Mouse (Mus musculus) G1E (cell line): ENCODE data around the gene Atf3. TPM values are rescaled to one million over a fixed set of nuclear protein-coding genes. Genes with fewer than 3 reads are reported as not detected.

Experiments used
- ATAC-seq: 2 replicates; pipeline ENCODE4 v1.8.0; 2016; ENCODE audit warnings: mild to moderate bottlenecking; ENCODE audit not compliant: insufficient number of reproducible peaks, poor library complexity, low FRiP score, severe bottlenecking; ENCODE audit errors: extremely low read depth
- DNase-seq: peaks from one replicate; pipeline ENCODE4 v3.0.0; 2012; ENCODE audit warnings: low spot score
- H3K27me3 ChIP-seq: 2 replicates; pipeline ENCODE4 v1.6.1; 2012; ENCODE audit warnings: mild to moderate bottlenecking, low read length, inconsistent platforms; ENCODE audit not compliant: insufficient read depth
- H3K36me3 ChIP-seq: replicated peaks from 2 replicates; pipeline ENCODE3; 2012; ENCODE audit warnings: mild to moderate bottlenecking, inconsistent platforms
- H3K4me1 ChIP-seq: 2 replicates; pipeline ENCODE4 v1.6.1; 2012; ENCODE audit warnings: low read depth, low read length, inconsistent platforms, mixed read lengths; ENCODE audit not compliant: insufficient read depth
- H3K4me3 ChIP-seq: 2 replicates; pipeline ENCODE4 v1.5.1; 2012; ENCODE audit warnings: low read depth, mild to moderate bottlenecking, inconsistent platforms, low read length, moderate library complexity, mixed read lengths
- H3K9me3 ChIP-seq: replicated peaks from 2 replicates; pipeline ENCODE4 v1.6.1; 2012; ENCODE audit warnings: inconsistent platforms
- CTCF ChIP-seq: IDR thresholded peaks from 2 replicates; pipeline ENCODE4 v1.5.1; 2012; ENCODE audit warnings: low read depth, low read length, inconsistent platforms, mixed read lengths
- GATA1 ChIP-seq: IDR thresholded peaks from 2 replicates; pipeline ENCODE4 v1.6.1; 2012; ENCODE audit warnings: borderline replicate concordance, low read length, inconsistent platforms, mixed read lengths
- GATA2 ChIP-seq: IDR thresholded peaks from 2 replicates; pipeline ENCODE4 v1.6.1; 2012; ENCODE audit warnings: low read depth, low read length, inconsistent platforms, borderline replicate concordance
- POLR2AphosphoS5 ChIP-seq: IDR thresholded peaks from 2 replicates; pipeline ENCODE4 v1.6.1; 2012; ENCODE audit warnings: low read depth, low read length, inconsistent platforms; ENCODE audit not compliant: insufficient replicate concordance
- TAL1 ChIP-seq: conservative IDR thresholded peaks from 2 replicates; pipeline ENCODE4 v1.6.1; 2012; ENCODE audit warnings: low read depth, low read length, inconsistent platforms, mixed read lengths
- polyA plus RNA-seq: library from polyadenylated mRNA; stranded (reverse); fragments of >175 nt; gene quantifications from 2 replicates; pipeline ENCODE4 v1.2.3, GENCODE M21; 2012
- total RNA-seq, 2 experiments: library from RNA; stranded (forward) in 1 of 2; stranded (reverse) in 1 of 2; fragments of 200-1000 nt in 1 of 2; fragments of >200 nt in 1 of 2; fragmentation: Nextera tagmentation in 1 of 2; gene quantifications; 2 replicates each; pipeline ENCODE4 v1.2.3; 2014 to 2017

Gene Atf3
- total and polyA plus RNA-seq, 3 experiments: 0.16 TPM; not detected in 2

- no peak for DNase-seq
- Histone ChIP-seq H3K36me3 (no peaks in the 10 kb centered on the region), H3K27me3 (peaks cover 15% of the 10 kb centered on the region; the same call in 1 of the 2 replicates), H3K4me3 (peak overlapping the region; percentile 96), H3K4me1 (peaks cover 29% of the 10 kb centered on the region), H3K9me3 (no peaks in the 10 kb centered on the region)
- ATAC-seq: no peak
- TF ChIP-seq TAL1: no peak
- TF ChIP-seq POLR2AphosphoS5: no peak
- no peak for TF ChIP-seq GATA2
- no peak for TF ChIP-seq GATA1
- no peak for TF ChIP-seq CTCF
These were observed 7.3 kb upstream of the Atf3 start for GRCm38 (mm10) chr1:191224981-191225703.

GRCm38 (mm10) chr1:191224302-191224980 lies 6.6 kb upstream of the Atf3 start:
- DNase-seq (peak; percentile 91), ATAC-seq (peak; percentile 87)
- Histone ChIP-seq H3K36me3 (no peaks in the 10 kb centered on the region), H3K4me3 (peak overlapping the region; percentile 96), H3K9me3 (no peaks in the 10 kb centered on the region), H3K4me1 (peaks cover 36% of the 10 kb centered on the region), H3K27me3 (peaks cover 22% of the 10 kb centered on the region)
- TF ChIP-seq POLR2AphosphoS5: no peak
- no peak for TF ChIP-seq TAL1
- TF ChIP-seq CTCF: no peak
- no peak for TF ChIP-seq GATA2
- TF ChIP-seq GATA1: no peak

- DNase-seq: peak; percentile 61
- peaks cover 22% of the 10 kb centered on the region for H3K27me3 ChIP-seq
- peak overlapping the region; percentile 96 for H3K4me3 ChIP-seq
- TF ChIP-seq GATA1: no peak
- no peak for TF ChIP-seq CTCF
- TF ChIP-seq TAL1: no peak
- TF ChIP-seq POLR2AphosphoS5: no peak
- no peak for TF ChIP-seq GATA2
- H3K9me3 ChIP-seq: no peaks in the 10 kb centered on the region
- H3K4me1 ChIP-seq: peaks cover 36% of the 10 kb centered on the region
- ATAC-seq: peak; percentile 64
- H3K36me3 ChIP-seq: no peaks in the 10 kb centered on the region
These were observed 6.1 kb upstream of the Atf3 start for GRCm38 (mm10) chr1:191223930-191224301.

GRCm38 (mm10) chr1:191222031-191222430 lies 4.2 kb upstream of the Atf3 start:
- peaks cover 36% of the 10 kb centered on the region for H3K4me1 ChIP-seq
- TF ChIP-seq GATA1: no peak
- TF ChIP-seq POLR2AphosphoS5: no peak
- TF ChIP-seq TAL1: no peak
- TF ChIP-seq GATA2: no peak
- no peak for TF ChIP-seq CTCF
- peaks cover 38% of the 10 kb centered on the region for H3K27me3 ChIP-seq
- H3K4me3 ChIP-seq: no peak overlapping the region
- no peak for ATAC-seq
- no peak for DNase-seq
- H3K9me3 ChIP-seq: no peaks in the 10 kb centered on the region
- no peaks in the 10 kb centered on the region for H3K36me3 ChIP-seq

- ATAC-seq: no peak
- Histone ChIP-seq H3K9me3 (no peaks in the 10 kb centered on the region), H3K4me3 (no peak overlapping the region), H3K27me3 (peaks cover 49% of the 10 kb centered on the region), H3K36me3 (no peaks in the 10 kb centered on the region), H3K4me1 (peaks cover 31% of the 10 kb centered on the region)
- TF ChIP-seq POLR2AphosphoS5: no peak
- TF ChIP-seq CTCF: no peak
- TF ChIP-seq TAL1: no peak
- TF ChIP-seq GATA2: no peak
- TF ChIP-seq GATA1: no peak
- no peak for DNase-seq
These were observed 2.7 kb upstream of the Atf3 start for GRCm38 (mm10) chr1:191220588-191220987.

- H3K27me3 ChIP-seq: peaks cover 53% of the 10 kb centered on the region
- DNase-seq: no peak
- TF ChIP-seq GATA1: no peak
- H3K4me1 ChIP-seq: peaks cover 23% of the 10 kb centered on the region
- peak overlapping the region; percentile 24; the same call in 1 of the 2 replicates for H3K4me3 ChIP-seq
- no peak for ATAC-seq
- no peaks in the 10 kb centered on the region for H3K36me3 ChIP-seq
- H3K9me3 ChIP-seq: no peaks in the 10 kb centered on the region
These were observed 1.9 kb upstream of the Atf3 start for GRCm38 (mm10) chr1:191219748-191220147.
